13 mouse cellular contexts compared by ENCODE assay signal in the genomic region with DNA sequence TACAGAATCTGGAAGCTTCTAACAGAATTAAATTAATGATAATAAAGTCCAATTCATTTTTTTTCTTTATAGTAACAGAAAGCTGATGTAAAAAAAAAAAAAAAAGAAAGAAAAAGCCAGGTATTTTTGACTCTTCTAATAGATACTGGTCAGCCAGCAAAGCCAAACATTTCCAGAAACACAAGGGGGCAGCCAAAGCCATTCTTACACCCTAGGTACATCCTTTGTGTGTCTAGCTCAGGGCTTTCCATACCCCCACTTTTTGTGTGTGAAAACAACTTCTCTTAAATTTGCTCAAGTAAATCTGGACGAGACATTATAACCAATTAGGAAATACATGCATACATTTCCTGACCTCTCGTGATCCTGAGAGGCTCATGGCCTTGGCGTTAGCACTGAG. TPM values are rescaled to one million over a fixed set of nuclear protein-coding genes. Genes with fewer than 3 reads are reported as not detected.
DNase-seq lines count a peak whose midpoint lies in the region; ATAC-seq lines count a peak whose summit lies in the region.
"Had no signal": no experiment of that assay in that cellular context is flagged by ENCODE, and none has a peak within 500 bp of the region (broad histone marks: within the 10 kb centered on the region; RNA-seq: fewer than 3 reads in every experiment).

No protein-coding gene starts in this region.

- H3K27ac ChIP-seq in hindbrain, embryonic 14.5 days, result no peak overlapping the region
- H3K27ac ChIP-seq in hindbrain, embryonic 12.5 days, result no peak overlapping the region
- H3K27ac ChIP-seq: liver, embryonic 14.5 days had no signal

- H3K27me3 ChIP-seq in hindbrain, embryonic 14.5 days (ENCODE audit: control insufficient read depth, insufficient read depth, low read length), result no peaks in the 10 kb centered on the region
- no peaks in the 10 kb centered on the region for H3K27me3 ChIP-seq in hindbrain, embryonic 12.5 days

- no peaks in the 10 kb centered on the region for H3K9me3 ChIP-seq in hindbrain, embryonic 14.5 days (ENCODE audit: control insufficient read depth, low read length)
- H3K9me3 ChIP-seq in hindbrain, embryonic 12.5 days (replicated peaks), result no peaks in the 10 kb centered on the region

- H3K36me3 ChIP-seq in hindbrain, embryonic 14.5 days (replicated peaks; ENCODE audit: control insufficient read depth, insufficient read depth), result no peaks in the 10 kb centered on the region
- H3K36me3 ChIP-seq in hindbrain, embryonic 12.5 days, result no peaks in the 10 kb centered on the region

- no peak overlapping the region for H3K4me2 ChIP-seq in hindbrain, embryonic 14.5 days (replicated peaks)
- no peak overlapping the region for H3K4me2 ChIP-seq in hindbrain, embryonic 12.5 days (replicated peaks)

- H3K4me3 ChIP-seq in hindbrain, embryonic 14.5 days (replicated peaks; ENCODE audit: low read length), result no peak overlapping the region
- H3K4me3 ChIP-seq in hindbrain, embryonic 12.5 days, result no peak overlapping the region
- H3K4me3 ChIP-seq: myocyte had no signal

- 85% methylated on average over 3 of the region's 3 CpGs for WGBS in hindbrain, embryonic 14.5 days
- WGBS in hindbrain, embryonic 12.5 days, result 88% methylated on average over 3 of the region's 3 CpGs

- H3K9ac ChIP-seq in hindbrain, embryonic 14.5 days, result no peak overlapping the region
- H3K9ac ChIP-seq in hindbrain, embryonic 12.5 days, result no peak overlapping the region
- H3K9ac ChIP-seq: liver, embryonic 14.5 days had no signal

- peak; percentile 16 for DNase-seq in adrenal gland, postnatal 10 days
- no peak for DNase-seq in adrenal gland, postnatal 4 days (ENCODE audit: low spot score in 2 of 2)
- peak; percentile 38 for DNase-seq in hindbrain, embryonic 14.5 days (ENCODE audit: low spot score)
- DNase-seq in right cerebral cortex, postnatal 14 days, result peak; percentile 10
- no peak for DNase-seq in right cerebral cortex, postnatal 10 days (ENCODE audit: low spot score in 2 of 2)
- DNase-seq in naive thymus-derived CD4-positive, alpha-beta T cell, adult 2 months (ENCODE audit: low read depth), result peak; percentile 57
- DNase-seq: cerebellum, postnatal 25 days had no signal

- no peak for ATAC-seq in hindbrain, embryonic 14.5 days (ENCODE audit: low FRiP score)
- ATAC-seq in hindbrain, embryonic 12.5 days (ENCODE audit: low FRiP score), result no peak
- ATAC-seq in megakaryocyte, adult 5-6 weeks (ENCODE audit: poor library complexity, severe bottlenecking), result no peak

- no peaks in the 10 kb centered on the region for H3K4me1 ChIP-seq in hindbrain, embryonic 14.5 days (replicated peaks; ENCODE audit: control insufficient read depth, insufficient read depth, low read length)
- 0 out of 2 replicates have a peak, but pooled peaks cover 2% of the 10 kb centered on the region for H3K4me1 ChIP-seq in hindbrain, embryonic 12.5 days

RNA-seq across cellular contexts. Expression of gene Calhm6, which starts 24.0 kb away (rescaled TPM):
- 1 to 10 TPM; 1.4 to 2.5 TPM for total RNA-seq in adrenal gland, postnatal 10 days (2021)
- total RNA-seq in adrenal gland, postnatal 4 days (2021), result 1 to 10 TPM; 1.0 to 1.3 TPM
- 0.38 and 0.90 TPM in 2 replicates for polyA plus RNA-seq in hindbrain, embryonic 14.5 days (2014; fragmentation: Nextera tagmentation; extraction: Ambion mirVana)
- polyA plus RNA-seq in hindbrain, embryonic 12.5 days (2016; fragmentation: Nextera tagmentation; extraction: Ambion mirVana), result 0.29 and 0.84 TPM in 2 replicates
- total RNA-seq in megakaryocyte, adult 5-6 weeks (2015), result 3.9 and 9.1 TPM in 2 replicates
- 3.0 and 4.7 TPM in 2 replicates for total RNA-seq in megakaryocyte, adult 5-6 weeks (2017)
- total RNA-seq: layer of hippocampus, postnatal 10 days had no signal

RNA-seq across cellular contexts. Expression of gene Calhm5, which starts 55.5 kb away (rescaled TPM):
- under 1 TPM; 0.27 to 0.39 TPM for total RNA-seq in adrenal gland, postnatal 10 days (2021)
- under 1 TPM; 0.17 to 0.31 TPM for total RNA-seq in adrenal gland, postnatal 4 days (2021)
- polyA plus RNA-seq in hindbrain, embryonic 14.5 days (2014; fragmentation: Nextera tagmentation; extraction: Ambion mirVana), result 0.66 and 0.73 TPM in 2 replicates
- polyA plus RNA-seq in hindbrain, embryonic 12.5 days (2016; fragmentation: Nextera tagmentation; extraction: Ambion mirVana), result 0.25 and 0.32 TPM in 2 replicates
- not detected in 2 replicates for total RNA-seq in megakaryocyte, adult 5-6 weeks (2015)
- total RNA-seq in megakaryocyte, adult 5-6 weeks (2017), result not detected in 2 replicates
- total RNA-seq: hematopoietic stem cell, adult 5-6 weeks had no signal

RNA-seq across cellular contexts. Expression of gene Dse, which starts 55.7 kb away (rescaled TPM):
- total RNA-seq in adrenal gland, postnatal 10 days (2021), result 10 to 100 TPM; 13.1 to 13.9 TPM
- total RNA-seq in adrenal gland, postnatal 4 days (2021), result 10 to 100 TPM; 15.4 to 17.8 TPM
- polyA plus RNA-seq in hindbrain, embryonic 14.5 days (2014; fragmentation: Nextera tagmentation; extraction: Ambion mirVana), result 8.8 and 9.8 TPM in 2 replicates
- 26.8 and 29.6 TPM in 2 replicates for polyA plus RNA-seq in hindbrain, embryonic 12.5 days (2016; fragmentation: Nextera tagmentation; extraction: Ambion mirVana)
- 21.7 and 26.5 TPM in 2 replicates for total RNA-seq in megakaryocyte, adult 5-6 weeks (2015)
- total RNA-seq in megakaryocyte, adult 5-6 weeks (2017), result 28.5 and 32.6 TPM in 2 replicates

Comparison
In these comparisons a context has a peak if more than half of its experiments do, and no peak if none do; other contexts are left out.
1. DNase-seq: peak in adrenal gland, postnatal 10 days (single experiment), hindbrain, embryonic 14.5 days (single experiment), right cerebral cortex, postnatal 14 days (single experiment) and naive thymus-derived CD4-positive, alpha-beta T cell, adult 2 months (single experiment); none in adrenal gland, postnatal 4 days (0 of 2) and right cerebral cortex, postnatal 10 days (0 of 2).